Mouse (Mus musculus) frontal cortex, postnatal 36 days (tissue): Measurements from ENCODE around the gene Mrps23.
"Not testable (repeated sequence)": the region's sequence is repeated elsewhere in the genome, so short reads cannot be mapped to it uniquely, and the experiment has no call there.

Experiments used
- DNase-seq, 2 experiments: peaks; one replicate each; pipeline ENCODE4 v3.0.0; 2022; ENCODE audit warnings: low spot score in 2 of 2

The Mrps23 gene

DNA sequence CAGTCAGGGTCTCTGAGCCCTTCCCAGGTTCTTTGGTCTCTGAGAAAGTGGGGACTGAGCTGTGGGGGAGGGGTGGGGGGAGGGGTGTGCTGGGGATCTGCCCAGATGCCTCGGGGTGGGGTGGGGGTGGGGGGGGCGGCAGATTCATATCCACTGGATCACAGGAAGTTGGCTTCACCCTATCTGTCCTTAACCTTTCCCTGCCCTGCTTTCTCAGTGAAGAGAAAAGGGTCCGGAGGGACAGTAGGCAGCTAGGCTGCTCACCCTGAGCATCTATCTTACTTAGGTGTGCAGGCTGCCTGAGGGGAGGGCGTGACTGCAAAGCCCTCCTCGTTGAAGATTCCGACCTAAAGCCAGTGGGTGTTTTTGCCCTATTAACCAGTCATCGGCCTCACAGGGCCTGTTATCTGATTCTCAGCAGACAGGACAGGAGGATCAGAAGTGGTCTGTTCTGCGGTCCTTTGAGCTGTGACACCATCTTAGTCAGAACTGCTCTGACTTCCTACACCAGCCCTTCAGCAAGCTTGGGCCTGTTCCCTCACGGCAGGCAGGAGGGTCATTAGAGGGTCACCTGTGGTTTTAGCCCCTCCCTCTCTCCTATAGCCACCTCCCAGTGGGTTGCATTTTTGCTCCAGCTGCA lies 30.7 kb upstream of the Mrps23 start:
- no peak for DNase-seq

- no peak for DNase-seq
Observed at GRCm38 (mm10) chr11:88180467-88180958, 23.7 kb upstream of the Mrps23 start.

GRCm38 (mm10) chr11:88180959-88181619 lies 23.1 kb upstream of the Mrps23 start:
- DNase-seq, result peak in 1 of 2 experiments; percentile 55

GRCm38 (mm10) chr11:88184632-88185180 lies 19.5 kb upstream of the Mrps23 start:
- no peak for DNase-seq

- no peak for DNase-seq
Observed at GRCm38 (mm10) chr11:88186078-88186946, 17.9 kb upstream of the Mrps23 start.

DNA sequence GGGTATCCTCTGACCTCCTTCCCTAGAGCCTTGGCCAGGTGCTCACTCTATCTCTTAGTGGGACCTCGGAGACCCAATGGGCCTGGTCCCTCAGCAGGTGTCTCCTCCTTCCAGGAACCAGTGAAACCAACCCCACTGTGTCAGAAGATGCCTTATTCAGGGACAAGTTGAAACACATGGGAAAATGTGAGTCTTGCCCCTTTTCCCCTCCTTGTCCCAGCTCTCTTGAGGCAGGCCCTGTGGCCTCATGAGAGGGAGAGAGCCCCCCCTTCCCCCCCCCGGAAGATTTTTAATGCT lies 17.3 kb upstream of the Mrps23 start:
- DNase-seq, result no peak

- peak; percentile 77 to 85 for DNase-seq
Observed at GRCm38 (mm10) chr11:88187417-88188133, 16.6 kb upstream of the Mrps23 start.

DNA sequence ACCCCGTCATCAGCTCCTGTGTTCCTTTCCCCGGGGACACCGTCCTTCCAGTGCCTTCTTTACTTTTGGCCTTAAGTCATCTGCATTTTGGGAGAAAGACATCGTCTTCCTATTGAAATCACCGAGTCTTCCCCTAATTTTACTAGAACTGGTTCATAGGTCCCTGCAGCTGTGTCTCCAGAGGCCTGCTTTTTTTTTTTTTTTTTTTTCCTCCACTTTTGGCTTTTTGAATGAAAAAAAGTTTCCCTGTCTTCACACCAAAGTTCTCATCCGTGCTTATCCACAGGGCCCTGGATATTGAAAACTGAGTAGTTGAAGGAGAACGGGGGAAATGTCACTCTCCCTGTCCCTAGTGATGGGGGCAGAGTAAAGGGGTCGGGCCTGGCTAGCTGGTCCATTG lies 16.0 kb upstream of the Mrps23 start:
- DNase-seq, result no peak

DNA sequence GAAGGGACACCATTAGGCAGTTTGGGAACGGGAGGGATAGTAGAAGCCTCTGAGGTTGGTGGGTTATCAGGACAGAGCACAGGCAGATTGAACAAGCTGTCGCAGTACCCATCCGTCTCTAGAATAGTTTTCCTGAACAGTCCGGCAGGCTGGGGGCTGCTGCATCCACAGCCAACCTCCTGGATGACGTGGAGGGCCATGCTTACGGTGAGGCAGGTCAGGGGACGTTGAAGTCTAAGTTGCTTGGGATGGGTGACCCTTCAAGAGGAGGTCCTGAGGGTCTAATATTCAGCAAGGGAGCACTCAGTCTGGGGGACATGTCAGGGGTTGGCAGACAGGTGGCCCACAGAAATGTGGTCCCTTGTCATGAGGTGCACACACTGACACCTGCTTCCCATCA lies 15.6 kb upstream of the Mrps23 start:
- DNase-seq, result no peak

DNA sequence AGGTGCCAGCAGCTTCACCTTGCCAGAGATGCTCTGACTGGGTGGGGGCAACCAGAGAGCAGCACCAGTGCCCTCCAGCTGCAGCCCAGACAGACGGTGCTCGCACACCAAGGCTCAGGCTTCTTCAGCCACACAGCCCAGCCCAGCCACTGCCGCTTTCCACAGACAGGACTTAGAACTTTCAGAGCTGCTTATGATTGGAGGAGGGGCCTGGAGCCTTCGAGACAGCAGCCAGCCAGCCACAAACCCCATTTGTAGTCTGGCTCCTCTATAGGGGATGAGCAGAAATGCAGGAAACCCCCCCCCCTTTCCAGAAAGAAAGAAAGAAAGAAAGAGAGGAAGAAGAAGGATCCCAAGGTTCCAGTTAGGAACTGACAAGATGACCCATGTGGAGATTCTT lies 11.6 kb upstream of the Mrps23 start:
- DNase-seq, result no peak

GRCm38 (mm10) chr11:88193098-88193823 lies 10.9 kb upstream of the Mrps23 start:
- no peak for DNase-seq

GRCm38 (mm10) chr11:88193824-88194696 lies 10.1 kb upstream of the Mrps23 start:
- DNase-seq, result no peak

- not testable (repeated sequence) for DNase-seq
Observed at GRCm38 (mm10) chr11:88195699-88196098, 8.5 kb upstream of the Mrps23 start.

GRCm38 (mm10) chr11:88197153-88197576 lies 7.0 kb upstream of the Mrps23 start:
- peak in 1 of 2 experiments; percentile 60 for DNase-seq

DNA sequence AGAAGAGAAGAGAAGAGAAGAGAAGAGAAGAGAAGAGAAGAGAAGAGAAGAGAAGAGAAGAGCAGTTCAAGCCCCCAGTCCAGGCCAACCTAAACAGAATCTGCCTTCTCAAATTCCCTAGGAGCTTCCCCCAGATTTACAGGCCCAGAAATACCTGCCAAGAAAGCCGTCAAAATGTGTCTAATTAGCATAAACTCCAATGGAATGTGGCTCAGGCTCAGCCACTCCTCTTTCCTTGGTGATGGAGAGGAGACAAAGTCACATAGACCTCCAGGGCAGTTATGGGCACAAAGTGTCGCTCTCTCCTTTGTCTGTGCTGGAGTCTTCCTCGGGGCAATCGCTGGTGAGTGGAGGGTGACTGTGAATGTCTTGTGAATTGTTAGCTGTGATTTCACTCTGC lies 6.0 kb upstream of the Mrps23 start:
- no peak for DNase-seq

GRCm38 (mm10) chr11:88201172-88201571 lies 3.0 kb upstream of the Mrps23 start:
- no peak for DNase-seq

DNA sequence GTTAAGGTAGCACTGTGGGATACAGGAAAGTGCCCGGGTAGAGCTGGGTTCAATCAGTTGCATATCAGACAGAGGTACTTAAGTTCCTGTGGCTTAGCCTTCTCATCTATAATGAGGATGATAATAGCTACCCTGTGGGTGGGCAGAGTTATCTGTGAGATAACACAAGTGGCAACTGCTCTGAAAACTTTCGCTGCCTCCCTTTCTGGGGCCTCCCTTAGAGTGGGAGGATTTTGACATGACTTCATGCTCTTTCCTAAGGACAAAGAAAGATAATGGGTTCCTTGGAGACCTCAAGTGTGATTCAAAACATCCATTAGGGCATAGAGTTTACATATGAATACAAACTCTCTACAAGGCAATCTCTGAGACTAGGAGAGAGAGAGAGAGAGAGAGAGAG lies 2.1 kb upstream of the Mrps23 start:
- no peak for DNase-seq

- no peak for DNase-seq
Observed at GRCm38 (mm10) chr11:88204593-88205368, 593 bp downstream of the Mrps23 start.

- not testable (repeated sequence) for DNase-seq
Observed at GRCm38 (mm10) chr11:88206576-88206975, 2.4 kb downstream of the Mrps23 start.
